In the genomic region with DNA sequence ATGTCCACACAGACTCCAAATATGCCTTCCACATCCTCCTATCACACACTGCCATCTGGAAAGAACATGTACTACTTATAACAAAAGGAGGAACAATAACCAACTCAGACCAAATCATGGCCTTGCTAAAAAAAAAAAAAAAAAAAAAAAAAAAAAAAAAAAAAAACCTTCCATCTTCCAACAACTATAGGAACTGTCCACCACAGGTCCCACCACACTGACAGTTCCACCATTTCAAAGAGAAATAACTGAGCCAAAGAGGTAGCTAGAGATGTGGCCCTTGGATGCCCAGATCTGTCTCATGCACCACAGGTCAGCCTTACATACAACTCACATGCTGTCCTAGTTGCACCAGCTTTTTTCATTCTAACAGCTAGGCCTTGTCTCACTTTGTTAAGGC, we compare ENCODE assay signal across 22 mouse cellular contexts.
DNase-seq lines count a peak whose midpoint lies in the region; TF ChIP-seq lines count a peak whose summit lies in the region.
"Had no signal": no experiment of that assay in that cellular context is flagged by ENCODE, and none has a peak within 500 bp of the region (broad histone marks: within the 10 kb centered on the region; RNA-seq: fewer than 3 reads in every experiment).

No protein-coding gene starts in this region.

- H3K4me3 ChIP-seq in E14TG2a.4 (replicated peaks; ENCODE audit: low read length) (peak overlapping the region; percentile 79), ES-E14 (ENCODE audit: insufficient read depth in 1 of 2, low read depth in 1 of 2, low read length in 2 of 2, poor library complexity in 1 of 2, severe bottlenecking in 1 of 2) (peak overlapping the region; percentile 31 to 49; a peak in 3 of 4 replicates)
- H3K4me3 ChIP-seq: embryonic facial prominence, embryonic 13.5 days; embryonic facial prominence, embryonic 15.5 days; erythroblast, embryonic 14.5 days; forebrain, embryonic 10.5 days; forebrain, embryonic 12.5 days had no signal

- intact Hi-C loops in heart, postnatal 14 days (cut with DNase I), result no loop called here

- in situ Hi-C loops in ES-E14 (cut with MboI; ENCODE audit: low sequenced_read_pairs in 2 of 2, unreplicated experiment in 2 of 2), result no loop called here

- H3K4me1 ChIP-seq in E14TG2a.4 (replicated peaks; ENCODE audit: low read depth, low read length) (peaks cover 89% of the 10 kb centered on the region), ES-E14 (ENCODE audit: control insufficient read depth in 2 of 2, insufficient read depth in 2 of 2, low read length in 2 of 2, poor library complexity in 1 of 2) (peaks cover 15 to 28% of the 10 kb centered on the region in 2 experiments)

- no peak for TF ChIP-seq CTCF in E14TG2a.4 (conservative IDR thresholded peaks at IDR 0.05; ENCODE audit: low read length)

- H3K9ac ChIP-seq in ES-E14 (ENCODE audit: insufficient read depth, low read depth, low read length, poor library complexity, severe bottlenecking), result peak overlapping the region; percentile 15; the same call in 1 of the 2 replicates
- H3K9ac ChIP-seq: embryonic facial prominence, embryonic 13.5 days; embryonic facial prominence, embryonic 15.5 days; forebrain, embryonic 12.5 days had no signal

- H3K36me3 ChIP-seq in E14TG2a.4 (ENCODE audit: insufficient read depth, low read length), result peaks cover 35% of the 10 kb centered on the region
- no peaks in the 10 kb centered on the region; the same call in 1 of the 2 replicates for H3K36me3 ChIP-seq in ES-E14 (ENCODE audit: control insufficient read depth, insufficient read depth, low read length, poor library complexity, severe bottlenecking)
- H3K36me3 ChIP-seq: embryonic facial prominence, embryonic 13.5 days; embryonic facial prominence, embryonic 15.5 days; forebrain, embryonic 10.5 days; forebrain, embryonic 12.5 days had no signal

- DNase-seq in ES-E14 (ENCODE audit: low read depth, low spot score) (no peak), R1 (ENCODE audit: low read depth, low spot score) (peak; percentile 28)
- DNase-seq in spleen, postnatal 10 days (ENCODE audit: low spot score in 2 of 2), result no peak
- no peak for DNase-seq in heart, postnatal 14 days
- DNase-seq in kidney, adult 11 months, result no peak
- DNase-seq: adrenal gland, adult 2 months; adrenal gland, postnatal 10 days; adrenal gland, postnatal 25 days; cerebellum, adult 11 months; cerebellum, adult 18-20 months; cerebellum, adult 8-10 months; cerebellum, adult 9-11 months; cerebellum, postnatal 14 days; cerebellum, postnatal 36 days; embryo, embryonic 11 days had no signal

- no peaks in the 10 kb centered on the region for H3K27me3 ChIP-seq in E14TG2a.4 (ENCODE audit: insufficient read depth, low read length)
- H3K27me3 ChIP-seq: embryonic facial prominence, embryonic 13.5 days; embryonic facial prominence, embryonic 15.5 days; forebrain, embryonic 12.5 days; Patski had no signal

- no peak overlapping the region; the same call in 1 of the 2 replicates for H3K27ac ChIP-seq in ES-E14 (ENCODE audit: insufficient read depth, low read depth, low read length, poor library complexity, severe bottlenecking)
- H3K27ac ChIP-seq: embryonic facial prominence, embryonic 13.5 days; embryonic facial prominence, embryonic 15.5 days; forebrain, embryonic 10.5 days; forebrain, embryonic 12.5 days had no signal

- H3K9me3 ChIP-seq in E14TG2a.4 (ENCODE audit: low read length), result peaks cover 42% of the 10 kb centered on the region
- no peaks in the 10 kb centered on the region for H3K9me3 ChIP-seq in ES-E14 (ENCODE audit: control insufficient read depth, insufficient read depth, low read depth, low read length)
- H3K9me3 ChIP-seq: embryonic facial prominence, embryonic 13.5 days; embryonic facial prominence, embryonic 15.5 days; forebrain, embryonic 12.5 days had no signal

TF ChIP-seq in ES-E14, 5 proteins besides CTCF, POLR2A, EP300 and RAD21:
- TF ChIP-seq ZNF384 (IDR thresholded peaks at IDR 0.05; ENCODE audit: low read depth, low read length), result peak; percentile 93
- no peak for TF ChIP-seq CHD2 (IDR thresholded peaks at IDR 0.05; ENCODE audit: low read depth, low read length)
TF ChIP-seq in ES-E14: peak in this region for 1.
